Mouse (Mus musculus) liver, embryonic 14.5 days (tissue): Measurements from ENCODE around the gene Pced1b.

Experiments used
- CTCF ChIP-seq: IDR thresholded peaks from 2 replicates; pipeline ENCODE4 v1.5.1; 2016; ENCODE audit warnings: antibody characterized with exemption, low read depth, control low read depth
- EP300 ChIP-seq: IDR thresholded peaks from 2 replicates; pipeline ENCODE4 v1.6.1; 2016; ENCODE audit warnings: antibody characterized with exemption, low read depth

DNA sequence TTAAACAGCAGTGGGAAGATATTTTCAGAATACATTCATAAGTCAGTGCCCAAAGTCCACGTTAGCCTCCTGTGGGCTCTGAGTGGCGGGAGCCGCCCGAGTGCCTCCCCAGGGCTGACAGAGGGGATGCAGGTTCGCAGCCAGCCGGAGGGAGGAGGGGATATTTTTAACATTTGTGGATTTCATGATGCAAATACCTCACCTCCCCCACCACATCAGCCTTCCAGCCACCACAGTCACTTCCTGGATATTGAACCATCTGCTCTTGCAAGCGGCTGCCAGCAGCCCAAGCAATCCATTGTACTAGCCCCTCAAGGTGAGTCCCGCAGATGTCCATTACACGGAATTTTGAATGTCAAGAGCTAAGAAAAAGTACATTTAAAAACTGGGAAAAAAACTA, 95.4 kb downstream of the Pced1b start:
- TF ChIP-seq CTCF (no peak), EP300 (no peak)
